Mouse (Mus musculus) hindbrain, embryonic 13.5 days (tissue): ENCODE measurements around the gene Jazf1. TPM values are rescaled to one million over a fixed set of nuclear protein-coding genes. Genes with fewer than 3 reads are reported as not detected.

Source experiments
- ATAC-seq: fragments of 200-750 bp; cut with Nextera tagmentation; 2 replicates; pipeline ENCODE4 v1.8.0; 2017; ENCODE audit warnings: moderate TSS enrichment; ENCODE audit not compliant: low FRiP score
- H3K27ac ChIP-seq: fragments of 300-500 bp; sonication (generic); 2 replicates; pipeline ENCODE4 v1.5.1; 2015; ENCODE audit warnings: inconsistent platforms, mild to moderate bottlenecking, moderate library complexity
- H3K27me3 ChIP-seq: fragments of 300-500 bp; sonication (generic); 2 replicates; pipeline ENCODE4 v1.6.1; 2015; ENCODE audit warnings: mild to moderate bottlenecking, inconsistent platforms
- H3K36me3 ChIP-seq: fragments of 300-500 bp; sonication (generic); 2 replicates; pipeline ENCODE4 v1.6.1; 2015; ENCODE audit warnings: mild to moderate bottlenecking, inconsistent platforms
- H3K4me1 ChIP-seq: fragments of 300-500 bp; sonication (generic); replicated peaks from 2 replicates; pipeline ENCODE4 v1.6.1; 2015; ENCODE audit warnings: inconsistent platforms
- H3K4me2 ChIP-seq: fragments of 300-500 bp; sonication (generic); 2 replicates; pipeline ENCODE4 v1.6.1; 2015; ENCODE audit warnings: inconsistent platforms, mild to moderate bottlenecking, moderate library complexity
- H3K4me3 ChIP-seq: fragments of 300-500 bp; sonication (generic); 2 replicates; pipeline ENCODE4 v1.5.1; 2015; ENCODE audit warnings: mild to moderate bottlenecking, inconsistent platforms
- H3K9ac ChIP-seq: fragments of 300-500 bp; sonication (generic); 2 replicates; pipeline ENCODE4 v1.6.1; 2015; ENCODE audit warnings: mild to moderate bottlenecking, inconsistent platforms
- H3K9me3 ChIP-seq: fragments of 300-500 bp; sonication (generic); 2 replicates; pipeline ENCODE4 v1.6.1; 2016; ENCODE audit warnings: inconsistent platforms
- WGBS: fragments of 180-500 bp; shearing (Covaris S2); methylation state at CpG from one replicate; pipeline ENCODE4 v1.1.7; 2015; 5-methylcytosine and 5-hydroxymethylcytosine counted together
- polyA plus RNA-seq: library from polyadenylated mRNA; unstranded; fragments of >200 nt; fragmentation: Nextera tagmentation; extraction: Ambion mirVana; gene quantifications from 2 replicates; pipeline ENCODE4 v1.2.1, GENCODE M21; 2015

Gene Jazf1
- polyA plus RNA-seq, 1 experiment from 2014 or later: 29.2 TPM

DNA sequence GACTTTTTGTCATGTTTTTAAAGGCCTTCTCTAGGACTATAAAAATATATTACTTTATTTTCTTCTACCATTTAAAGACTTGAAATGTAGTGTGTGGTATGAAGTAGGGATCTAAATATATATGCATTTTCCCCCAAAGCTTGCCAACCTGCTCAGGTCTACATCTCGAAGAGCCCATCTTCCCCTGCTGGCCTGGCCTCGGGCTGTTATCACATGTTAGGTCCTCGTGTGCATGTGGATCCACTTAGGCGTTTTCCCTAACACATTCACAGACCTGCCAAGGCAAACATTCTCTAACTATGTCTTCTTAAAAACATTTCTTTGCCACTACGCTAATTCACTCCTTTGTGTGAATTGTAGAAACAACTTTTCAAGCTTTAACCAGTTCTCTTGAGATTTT lies 125.9 kb downstream of the Jazf1 start:
- 84% methylated on average over 5 of the region's 5 CpGs for WGBS
- Histone ChIP-seq H3K4me1 (no peaks in the 10 kb centered on the region), H3K9ac (no peak overlapping the region), H3K4me2 (no peak overlapping the region), H3K4me3 (no peak overlapping the region), H3K27ac (no peak overlapping the region), H3K36me3 (no peaks in the 10 kb centered on the region), H3K27me3 (no peaks in the 10 kb centered on the region), H3K9me3 (no peaks in the 10 kb centered on the region)
- ATAC-seq: no peak

DNA sequence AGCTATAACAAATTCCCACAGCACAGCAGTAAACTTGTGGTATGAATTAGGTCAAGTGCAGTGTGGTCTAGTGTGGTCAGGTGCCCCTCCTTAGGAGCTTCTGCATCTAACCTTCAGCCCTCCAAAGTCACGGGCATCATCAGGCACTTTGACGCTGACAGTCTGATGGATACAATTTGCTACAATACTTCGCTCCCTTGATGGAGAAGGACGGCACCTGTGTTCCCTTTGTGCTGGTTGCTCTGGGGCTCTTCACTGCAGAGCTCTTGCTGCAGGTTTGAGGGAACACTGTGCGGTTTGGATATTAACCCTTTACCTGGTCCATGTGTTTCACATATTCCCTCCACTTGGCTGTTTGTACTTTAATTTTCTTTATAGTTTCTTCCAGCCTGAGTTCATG lies 126.3 kb downstream of the Jazf1 start:
- WGBS: 82% methylated on average over 5 of the region's 5 CpGs

DNA sequence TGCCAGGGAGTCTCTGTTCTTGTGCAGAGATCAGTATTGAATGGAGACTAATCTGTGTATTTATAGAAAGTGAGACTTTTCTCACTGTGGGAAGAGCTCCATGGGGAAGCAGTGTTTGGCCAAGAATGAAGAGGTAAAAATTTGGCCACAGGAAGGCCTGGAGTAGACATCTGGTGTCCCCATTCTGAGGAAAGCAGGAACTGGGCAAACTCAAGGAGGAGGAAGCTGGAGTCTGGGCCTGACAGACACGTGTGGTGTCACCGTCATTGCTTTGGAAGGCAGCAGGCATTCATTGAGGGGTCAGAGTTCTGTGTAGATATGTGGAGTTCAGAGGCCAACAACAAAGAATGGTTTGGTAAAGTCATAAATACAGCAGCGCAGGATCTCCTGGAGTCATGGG lies 130.5 kb downstream of the Jazf1 start:
- H3K27me3 ChIP-seq: no peaks in the 10 kb centered on the region
- H3K36me3 ChIP-seq: no peaks in the 10 kb centered on the region
- H3K27ac ChIP-seq: no peak overlapping the region
- 0 out of 2 replicates have a peak, but pooled peaks cover 3% of the 10 kb centered on the region for H3K4me1 ChIP-seq
- no peak overlapping the region for H3K4me2 ChIP-seq
- H3K9ac ChIP-seq: no peak overlapping the region
- H3K9me3 ChIP-seq: no peaks in the 10 kb centered on the region
- 57% methylated on average over 3 of the region's 3 CpGs for WGBS
- H3K4me3 ChIP-seq: no peak overlapping the region
- no peak for ATAC-seq

More for the DNA sequence above, 126.3 kb downstream of the Jazf1 start:
- H3K9me3 ChIP-seq: no peaks in the 10 kb centered on the region
- H3K4me2 ChIP-seq: no peak overlapping the region
- no peak overlapping the region for H3K4me3 ChIP-seq
- no peak overlapping the region for H3K27ac ChIP-seq
- no peak overlapping the region for H3K9ac ChIP-seq
- ATAC-seq: no peak
- no peaks in the 10 kb centered on the region for H3K27me3 ChIP-seq
- H3K36me3 ChIP-seq: no peaks in the 10 kb centered on the region
- H3K4me1 ChIP-seq: no peaks in the 10 kb centered on the region

DNA sequence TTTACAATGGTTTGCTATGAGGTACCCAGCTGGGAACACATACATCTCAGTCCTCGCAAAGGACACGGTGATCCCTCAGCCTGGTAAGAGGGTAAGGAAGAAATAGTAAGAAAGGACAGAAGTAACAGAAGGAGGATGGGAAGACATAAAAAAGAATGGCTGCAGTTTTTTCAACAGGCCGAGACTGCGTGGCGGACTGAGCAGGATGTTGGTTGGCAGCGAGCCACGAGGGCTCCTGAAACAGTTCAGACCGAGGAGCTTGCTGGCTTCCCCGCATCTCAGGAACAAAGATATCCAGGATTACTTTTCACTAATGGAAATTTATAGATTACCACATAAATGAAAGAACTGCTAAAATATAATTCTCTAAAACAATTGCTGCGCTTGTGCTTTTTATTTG lies 131.4 kb downstream of the Jazf1 start:
- Histone ChIP-seq H3K4me1 (0 out of 2 replicates have a peak, but pooled peaks cover 9% of the 10 kb centered on the region), H3K27me3 (no peaks in the 10 kb centered on the region), H3K36me3 (no peaks in the 10 kb centered on the region), H3K4me2 (no peak overlapping the region), H3K9ac (no peak overlapping the region), H3K9me3 (no peaks in the 10 kb centered on the region), H3K4me3 (no peak overlapping the region), H3K27ac (no peak overlapping the region)
- ATAC-seq: no peak
- 61% methylated on average over 10 of the region's 10 CpGs for WGBS

DNA sequence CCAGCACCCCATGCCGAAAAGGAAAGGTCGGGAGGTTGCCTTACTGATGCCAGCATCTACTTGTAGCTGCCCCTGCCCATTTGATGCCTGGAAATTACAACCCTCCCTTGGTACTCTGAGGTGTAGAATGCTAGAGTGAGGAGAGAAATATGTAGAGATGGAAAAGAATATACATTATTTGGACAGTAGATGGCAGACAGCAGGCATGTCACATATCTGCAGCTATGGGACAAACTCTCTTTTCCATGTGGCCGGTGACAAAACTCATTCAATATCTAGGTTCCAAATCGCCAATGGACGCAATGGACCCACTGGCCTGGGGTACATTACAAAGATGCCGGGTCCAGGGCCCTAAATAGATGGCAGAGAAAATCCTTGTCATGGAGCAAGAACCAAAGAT lies 134.4 kb downstream of the Jazf1 start:
- no peak for ATAC-seq
- H3K4me1 ChIP-seq: 0 out of 2 replicates have a peak, but pooled peaks cover 9% of the 10 kb centered on the region
- no peak overlapping the region for H3K4me3 ChIP-seq
- H3K4me2 ChIP-seq: no peak overlapping the region
- no peaks in the 10 kb centered on the region for H3K36me3 ChIP-seq
- H3K9me3 ChIP-seq: no peaks in the 10 kb centered on the region
- no peak overlapping the region for H3K9ac ChIP-seq
- 90% methylated on average over 6 of the region's 6 CpGs for WGBS
- H3K27ac ChIP-seq: no peak overlapping the region
- H3K27me3 ChIP-seq: no peaks in the 10 kb centered on the region

DNA sequence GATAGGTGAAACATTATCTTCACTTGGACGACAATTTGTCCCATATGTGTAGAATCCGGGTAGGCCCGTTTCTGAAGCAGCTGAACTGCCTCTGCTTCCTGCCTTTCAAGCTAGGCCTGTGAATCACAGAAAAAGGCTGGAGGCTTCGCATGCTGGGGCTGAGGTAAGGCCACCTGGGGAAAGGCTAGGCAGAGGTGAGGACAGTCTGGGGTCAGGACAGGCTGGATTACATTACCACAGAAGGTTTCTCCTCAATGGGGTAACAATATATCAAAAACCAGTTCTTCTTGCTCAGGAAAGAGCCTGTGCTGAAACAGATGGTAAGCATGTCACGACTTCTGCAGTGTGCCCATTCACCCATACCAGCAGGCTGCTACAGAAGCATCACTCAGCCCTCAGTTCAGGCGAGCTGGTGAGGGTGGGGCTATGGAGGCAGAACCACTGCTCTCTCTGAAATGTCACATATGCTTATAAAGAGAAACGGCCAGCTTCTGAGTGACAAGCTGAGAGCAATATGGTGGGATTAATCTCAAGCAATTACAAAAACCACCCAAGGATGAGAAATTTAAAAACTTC lies 135.7 kb downstream of the Jazf1 start:
- H3K4me2 ChIP-seq: no peak overlapping the region
- ATAC-seq: no peak
- H3K27ac ChIP-seq: no peak overlapping the region
- no peak overlapping the region for H3K9ac ChIP-seq
- 0 out of 2 replicates have a peak, but pooled peaks cover 9% of the 10 kb centered on the region for H3K4me1 ChIP-seq
- 65% methylated on average over 7 of the region's 7 CpGs for WGBS
- no peaks in the 10 kb centered on the region for H3K9me3 ChIP-seq
- no peak overlapping the region for H3K4me3 ChIP-seq
- no peaks in the 10 kb centered on the region for H3K27me3 ChIP-seq
- no peaks in the 10 kb centered on the region for H3K36me3 ChIP-seq

DNA sequence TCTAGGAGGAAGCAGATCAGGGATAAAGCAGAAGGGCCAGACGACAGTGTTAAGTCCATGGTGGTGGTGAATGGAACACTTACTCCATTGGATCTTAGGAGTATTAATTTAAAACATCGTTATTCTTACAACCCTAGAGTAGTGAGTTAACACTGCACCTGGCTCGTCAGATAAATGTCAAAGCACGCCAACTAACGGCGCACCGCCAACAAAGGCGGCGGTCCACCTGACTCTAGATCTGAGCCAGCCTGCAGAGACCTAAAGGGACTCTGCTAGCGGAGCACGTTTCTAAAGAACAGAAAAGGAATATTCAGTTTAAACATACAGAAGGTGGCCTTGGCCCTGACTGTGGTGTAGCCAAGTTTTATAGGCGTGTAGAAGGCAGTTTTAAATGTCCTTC lies 139.1 kb downstream of the Jazf1 start:
- Histone ChIP-seq H3K9ac (no peak overlapping the region), H3K4me1 (0 out of 2 replicates have a peak, but pooled peaks cover 5% of the 10 kb centered on the region), H3K9me3 (no peaks in the 10 kb centered on the region), H3K36me3 (no peaks in the 10 kb centered on the region), H3K27me3 (no peaks in the 10 kb centered on the region), H3K4me2 (no peak overlapping the region), H3K4me3 (no peak overlapping the region), H3K27ac (no peak overlapping the region)
- WGBS: 90% methylated on average over 12 of the region's 12 CpGs
- no peak for ATAC-seq

DNA sequence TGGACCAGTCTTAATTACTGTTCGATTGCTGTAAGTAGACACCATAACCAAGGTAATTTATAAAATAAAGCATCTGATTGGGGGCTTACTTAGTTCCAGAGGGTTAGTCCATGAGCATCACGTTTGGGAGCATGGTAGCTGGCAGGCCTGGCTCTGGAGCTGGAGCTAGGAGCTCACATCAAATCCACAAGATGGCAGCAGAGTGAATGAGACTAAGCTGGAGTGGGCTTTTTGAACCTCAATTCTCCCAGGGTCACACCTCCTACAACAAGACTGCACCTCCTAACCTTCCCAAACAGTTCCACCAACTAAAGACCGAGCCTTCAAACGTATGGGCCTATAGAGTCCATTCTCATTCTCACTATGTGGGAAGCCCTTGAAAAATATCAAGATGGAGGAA lies 141.5 kb downstream of the Jazf1 start:
- Histone ChIP-seq H3K36me3 (no peaks in the 10 kb centered on the region), H3K27ac (no peak overlapping the region), H3K4me1 (no peaks in the 10 kb centered on the region), H3K27me3 (no peaks in the 10 kb centered on the region), H3K4me3 (no peak overlapping the region), H3K9ac (no peak overlapping the region), H3K4me2 (no peak overlapping the region), H3K9me3 (no peaks in the 10 kb centered on the region)
- ATAC-seq: no peak
- 76% methylated on average over 4 of the region's 4 CpGs for WGBS

DNA sequence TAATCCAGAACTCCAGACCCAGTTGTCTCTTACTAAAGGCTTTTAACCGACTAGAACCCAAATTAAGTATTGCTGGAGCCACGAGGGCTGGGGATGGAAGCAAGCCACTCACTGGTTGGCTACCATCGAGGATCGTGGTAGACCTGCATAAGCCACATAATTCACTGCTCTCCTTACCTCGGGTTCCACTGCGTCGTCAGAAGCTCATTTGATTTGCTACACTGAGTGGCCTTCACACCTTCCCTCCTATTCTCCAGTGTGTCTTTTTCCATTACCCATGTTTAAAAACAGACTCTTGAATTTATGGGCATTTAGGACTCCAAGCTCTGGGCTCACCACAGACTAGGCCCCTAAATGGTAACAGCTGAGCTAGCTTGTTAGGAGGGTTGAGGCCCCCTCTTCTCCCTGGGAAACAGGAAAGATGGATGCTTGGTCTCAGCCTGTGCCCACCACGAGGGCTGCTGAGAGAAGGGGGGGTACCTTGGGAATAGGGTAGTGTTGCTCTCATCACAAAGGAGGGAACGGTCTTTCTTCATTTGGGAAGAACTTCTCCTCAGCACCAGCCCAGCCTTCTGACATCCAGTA lies 142.9 kb downstream of the Jazf1 start:
- Histone ChIP-seq H3K4me2 (no peak overlapping the region), H3K36me3 (no peaks in the 10 kb centered on the region), H3K4me3 (no peak overlapping the region), H3K27me3 (no peaks in the 10 kb centered on the region), H3K27ac (no peak overlapping the region), H3K4me1 (no peaks in the 10 kb centered on the region), H3K9me3 (no peaks in the 10 kb centered on the region), H3K9ac (no peak overlapping the region)
- WGBS: 81% methylated on average over 9 of the region's 9 CpGs
- no peak for ATAC-seq

DNA sequence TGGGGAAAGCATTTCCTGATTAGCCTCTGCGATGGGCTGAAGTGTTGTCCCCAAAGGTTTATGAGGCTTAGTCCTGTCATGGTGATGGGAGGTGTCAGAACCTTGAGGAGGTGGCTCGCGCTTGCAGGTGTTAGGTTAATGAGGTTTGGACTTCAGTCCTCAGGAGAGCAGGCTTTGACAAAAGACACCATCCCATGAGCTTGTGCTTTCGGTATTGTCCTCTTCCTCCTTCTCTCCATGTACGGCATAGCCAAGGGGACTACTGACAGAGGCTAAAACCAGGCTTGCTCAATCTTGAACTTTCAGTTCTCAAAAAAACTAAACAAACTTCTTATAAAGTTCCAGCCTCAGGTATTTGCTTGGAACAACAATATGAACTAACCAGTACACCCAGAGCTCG lies 147.2 kb downstream of the Jazf1 start:
- no peaks in the 10 kb centered on the region for H3K9me3 ChIP-seq
- H3K4me2 ChIP-seq: no peak overlapping the region
- no peaks in the 10 kb centered on the region for H3K36me3 ChIP-seq
- ATAC-seq: no peak
- no peak overlapping the region for H3K9ac ChIP-seq
- H3K27ac ChIP-seq: no peak overlapping the region
- 83% methylated on average over 6 of the region's 6 CpGs for WGBS
- H3K4me3 ChIP-seq: no peak overlapping the region
- H3K27me3 ChIP-seq: no peaks in the 10 kb centered on the region; the same call in 1 of the 2 replicates
- H3K4me1 ChIP-seq: no peaks in the 10 kb centered on the region

DNA sequence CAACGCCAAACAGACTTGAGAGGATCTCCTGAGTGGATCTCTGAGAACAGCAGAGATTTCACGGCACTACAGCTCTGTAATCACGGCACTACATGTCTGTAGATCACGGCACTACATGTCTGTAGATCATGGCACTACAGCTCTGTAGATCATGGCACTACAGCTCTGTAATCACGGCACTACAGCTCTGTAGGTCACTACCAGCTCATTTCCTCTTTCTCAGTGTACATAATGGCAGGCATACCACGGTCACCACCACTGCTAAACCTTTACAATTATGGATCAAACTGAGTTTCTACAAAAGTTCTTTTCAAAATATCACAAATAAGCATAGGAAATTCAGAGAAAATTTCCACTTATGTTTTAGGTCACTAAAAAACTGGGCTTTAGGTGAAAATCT lies 147.7 kb downstream of the Jazf1 start:
- H3K4me3 ChIP-seq: no peak overlapping the region
- WGBS: 84% methylated on average over 6 of the region's 6 CpGs
- no peak for ATAC-seq
- H3K4me1 ChIP-seq: no peaks in the 10 kb centered on the region
- H3K27me3 ChIP-seq: no peaks in the 10 kb centered on the region; the same call in 1 of the 2 replicates
- no peaks in the 10 kb centered on the region for H3K36me3 ChIP-seq
- no peak overlapping the region for H3K9ac ChIP-seq
- no peaks in the 10 kb centered on the region for H3K9me3 ChIP-seq
- H3K4me2 ChIP-seq: no peak overlapping the region
- H3K27ac ChIP-seq: no peak overlapping the region

DNA sequence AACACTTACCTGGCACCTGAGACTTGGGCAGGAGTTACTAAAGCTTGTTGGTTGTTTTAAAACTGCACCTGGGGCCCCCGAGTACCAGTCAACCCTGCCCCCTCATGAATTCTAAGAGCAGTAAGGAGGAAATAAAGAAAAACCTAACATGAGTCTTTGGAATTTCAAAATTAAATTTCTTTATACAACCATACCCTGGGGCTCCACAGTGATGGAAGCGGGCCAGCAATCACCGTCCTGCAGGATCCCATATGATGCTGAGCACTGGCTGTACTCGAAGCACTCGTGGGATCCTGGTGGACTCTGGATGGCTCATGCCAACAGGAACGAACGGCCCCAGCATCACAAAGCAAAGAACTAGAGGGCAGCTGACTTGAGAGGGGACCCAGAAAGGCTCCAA lies 149.0 kb downstream of the Jazf1 start:
- WGBS: 70% methylated on average over 7 of the region's 7 CpGs
- Histone ChIP-seq H3K27me3 (no peaks in the 10 kb centered on the region; the same call in 1 of the 2 replicates), H3K9ac (no peak overlapping the region), H3K4me3 (no peak overlapping the region), H3K36me3 (no peaks in the 10 kb centered on the region), H3K9me3 (no peaks in the 10 kb centered on the region), H3K4me1 (no peaks in the 10 kb centered on the region), H3K27ac (no peak overlapping the region), H3K4me2 (no peak overlapping the region)
- no peak for ATAC-seq

DNA sequence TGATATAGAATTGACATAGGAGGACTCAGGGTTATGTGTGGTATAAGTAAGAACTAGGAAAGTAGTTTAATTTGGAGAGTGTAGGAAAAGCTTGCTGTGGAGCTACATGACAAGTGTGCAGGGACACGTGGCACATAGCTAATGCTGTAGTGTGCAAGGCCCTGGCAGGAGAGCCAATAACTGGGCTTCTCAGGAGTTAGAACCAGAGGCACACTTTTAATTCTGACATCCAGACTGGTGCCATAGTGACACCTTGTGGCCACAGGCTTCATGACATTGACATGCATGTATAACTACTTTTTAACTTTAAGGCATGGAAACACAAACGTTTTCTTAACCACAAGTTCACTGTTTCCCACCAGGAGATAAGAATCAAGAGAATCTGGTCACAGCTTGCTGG lies 149.5 kb downstream of the Jazf1 start:
- no peak overlapping the region for H3K27ac ChIP-seq
- H3K9ac ChIP-seq: no peak overlapping the region
- WGBS: 7% methylated on average over 2 of the region's 2 CpGs
- H3K27me3 ChIP-seq: no peaks in the 10 kb centered on the region; the same call in 1 of the 2 replicates
- no peak for ATAC-seq
- no peak overlapping the region for H3K4me3 ChIP-seq
- H3K4me2 ChIP-seq: no peak overlapping the region
- H3K36me3 ChIP-seq: no peaks in the 10 kb centered on the region
- H3K9me3 ChIP-seq: no peaks in the 10 kb centered on the region
- no peaks in the 10 kb centered on the region for H3K4me1 ChIP-seq
